Mouse (Mus musculus): ENCODE results near the gene Mroh3.

The Mroh3 gene

DNA sequence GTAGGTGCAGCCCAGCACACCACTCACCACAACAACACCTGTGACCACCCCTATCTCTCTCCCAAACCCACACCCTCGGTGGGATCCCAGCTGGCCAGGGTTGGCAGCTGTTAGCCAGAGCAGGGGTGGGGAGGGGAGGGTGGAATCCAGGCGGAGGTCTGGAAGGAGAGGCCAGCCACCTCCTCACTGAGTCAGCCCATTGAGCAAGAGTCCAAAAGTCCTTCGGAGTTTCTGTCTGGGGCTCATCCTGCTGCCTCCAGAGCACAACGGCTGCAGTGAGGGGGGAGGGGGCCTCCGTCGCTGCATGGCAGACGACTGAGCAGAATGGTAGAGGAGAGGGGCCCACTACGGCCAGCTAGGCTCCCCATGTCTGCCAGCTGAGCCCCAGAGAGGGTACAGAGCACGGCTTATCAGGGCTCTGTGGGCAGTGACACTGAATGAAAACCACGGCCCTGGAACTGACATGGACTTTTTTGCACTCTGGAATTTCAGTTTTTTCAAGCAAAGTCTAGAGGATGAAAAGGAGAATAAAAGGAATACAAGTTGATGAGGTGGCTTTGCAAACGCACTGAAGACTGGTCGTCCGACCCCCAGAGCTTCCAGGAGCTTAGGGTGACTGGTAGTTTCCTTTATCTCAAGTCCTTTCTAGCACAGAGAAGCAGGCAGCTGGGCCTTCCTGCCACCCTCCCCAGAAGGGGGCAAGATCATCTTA lies 15.9 kb upstream of the Mroh3 start:
- no peak for DNase-seq (ENCODE audit: low spot score in 2 of 2)

DNA sequence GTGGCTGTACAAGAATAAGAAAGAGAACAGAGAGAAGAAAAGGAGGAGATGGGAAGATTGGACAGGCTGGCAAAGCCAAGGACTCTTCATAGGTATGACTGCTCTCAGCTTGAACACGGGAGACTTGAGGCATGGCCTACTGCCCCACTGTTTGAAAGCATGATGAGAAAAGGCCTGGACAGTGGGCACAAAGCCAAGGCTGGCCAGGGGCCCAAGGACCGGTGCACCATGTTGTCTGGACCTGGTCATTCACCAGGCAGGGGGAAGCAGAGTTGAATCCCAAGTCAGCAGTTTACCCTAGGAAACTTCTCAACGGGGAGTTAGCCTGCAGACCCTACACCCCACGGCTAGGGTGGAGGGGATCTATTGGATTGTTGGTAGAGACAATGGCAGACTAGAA lies 15.2 kb upstream of the Mroh3 start:
- DNase-seq (ENCODE audit: low spot score in 2 of 2), result no peak

DNA sequence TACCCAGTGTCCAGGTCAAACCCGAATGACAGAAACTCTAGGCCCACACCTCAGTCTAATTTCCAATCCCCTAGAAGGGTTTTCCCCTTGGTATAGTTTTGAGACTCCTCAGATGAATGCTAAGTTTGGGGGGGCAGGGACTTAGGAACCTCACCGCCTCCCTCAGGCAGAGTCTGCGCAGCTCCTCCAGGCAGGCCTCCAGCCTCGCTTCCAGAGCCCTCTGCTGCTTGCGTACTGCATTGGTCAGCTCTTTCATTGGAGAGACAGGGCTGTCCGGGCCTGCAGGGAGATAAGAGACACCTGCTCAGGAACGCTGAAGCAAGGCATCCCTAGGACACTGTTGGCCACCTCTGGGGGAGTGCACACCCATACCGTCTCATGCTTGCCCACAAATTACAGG lies 14.0 kb upstream of the Mroh3 start:
- no peak for DNase-seq (ENCODE audit: low spot score in 2 of 2)

DNA sequence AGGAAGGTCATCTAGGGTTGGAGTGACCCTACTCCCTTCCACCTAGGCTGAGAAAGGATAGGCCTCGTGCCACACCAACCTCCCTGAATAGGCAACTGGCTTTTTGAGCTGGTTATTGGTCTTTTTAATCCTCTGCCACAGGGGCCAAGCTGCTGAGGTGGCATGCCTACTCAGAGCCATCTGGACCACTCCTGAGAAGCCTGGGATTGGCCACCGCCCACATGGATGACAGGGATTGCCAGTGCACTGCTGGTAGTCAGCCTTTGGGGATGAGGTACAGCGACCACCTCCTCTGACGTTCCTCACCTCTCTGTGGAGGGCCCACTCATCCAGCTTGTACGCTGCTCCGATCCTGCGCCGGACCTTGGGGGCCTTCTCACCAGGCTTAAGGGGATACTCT lies 13.2 kb upstream of the Mroh3 start:
- no peak for DNase-seq (ENCODE audit: low spot score in 2 of 2)

DNA sequence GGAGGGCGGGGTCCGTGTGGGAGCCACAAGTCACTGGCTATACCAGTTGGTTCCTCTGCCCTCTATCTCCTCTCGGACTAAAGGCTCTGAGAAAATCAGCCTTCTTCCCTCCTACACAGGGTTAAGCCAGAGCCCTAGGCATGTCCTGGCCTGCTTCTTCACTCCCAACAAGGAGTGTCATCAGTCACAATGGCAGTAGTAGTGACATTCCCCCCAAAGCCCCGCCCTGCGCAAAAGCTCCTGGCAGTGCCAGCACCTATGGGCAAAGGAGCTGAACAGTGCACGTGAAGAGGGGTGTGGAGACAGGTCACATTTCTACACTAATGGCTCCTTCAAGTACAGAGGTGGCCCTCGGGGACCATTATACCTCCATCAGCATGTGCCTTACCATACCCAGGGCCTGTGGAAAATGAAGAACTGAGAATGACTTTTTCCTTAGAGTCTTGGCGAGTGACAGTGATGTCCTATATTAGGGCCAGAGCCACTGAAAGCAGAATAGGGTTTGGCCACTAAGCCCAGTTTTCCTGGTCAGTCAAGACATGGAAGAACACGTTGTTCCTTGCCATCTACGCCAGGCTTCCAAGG lies 11.2 kb upstream of the Mroh3 start:
- no peak for DNase-seq (ENCODE audit: low spot score in 2 of 2)

DNA sequence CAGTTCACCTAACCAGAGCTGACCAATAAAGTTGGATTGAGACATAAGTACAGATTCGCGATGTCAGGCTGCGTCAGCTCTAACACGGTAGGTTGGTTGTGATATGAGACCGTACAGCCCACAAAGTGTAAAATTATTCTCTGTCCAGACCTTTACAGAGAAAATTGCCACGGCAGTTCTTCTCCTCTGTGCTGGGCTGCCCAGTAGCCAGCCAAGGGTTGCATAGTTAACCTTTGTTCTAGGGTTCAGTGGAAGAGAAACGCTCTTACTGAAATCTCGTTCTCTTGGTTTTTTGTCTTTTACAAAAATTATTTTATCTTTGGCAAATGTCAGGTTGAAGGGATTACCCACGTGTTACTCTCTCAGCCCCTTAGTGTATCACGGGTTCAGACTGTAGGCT lies 9.8 kb upstream of the Mroh3 start:
- DNase-seq (ENCODE audit: low spot score in 2 of 2), result no peak

DNA sequence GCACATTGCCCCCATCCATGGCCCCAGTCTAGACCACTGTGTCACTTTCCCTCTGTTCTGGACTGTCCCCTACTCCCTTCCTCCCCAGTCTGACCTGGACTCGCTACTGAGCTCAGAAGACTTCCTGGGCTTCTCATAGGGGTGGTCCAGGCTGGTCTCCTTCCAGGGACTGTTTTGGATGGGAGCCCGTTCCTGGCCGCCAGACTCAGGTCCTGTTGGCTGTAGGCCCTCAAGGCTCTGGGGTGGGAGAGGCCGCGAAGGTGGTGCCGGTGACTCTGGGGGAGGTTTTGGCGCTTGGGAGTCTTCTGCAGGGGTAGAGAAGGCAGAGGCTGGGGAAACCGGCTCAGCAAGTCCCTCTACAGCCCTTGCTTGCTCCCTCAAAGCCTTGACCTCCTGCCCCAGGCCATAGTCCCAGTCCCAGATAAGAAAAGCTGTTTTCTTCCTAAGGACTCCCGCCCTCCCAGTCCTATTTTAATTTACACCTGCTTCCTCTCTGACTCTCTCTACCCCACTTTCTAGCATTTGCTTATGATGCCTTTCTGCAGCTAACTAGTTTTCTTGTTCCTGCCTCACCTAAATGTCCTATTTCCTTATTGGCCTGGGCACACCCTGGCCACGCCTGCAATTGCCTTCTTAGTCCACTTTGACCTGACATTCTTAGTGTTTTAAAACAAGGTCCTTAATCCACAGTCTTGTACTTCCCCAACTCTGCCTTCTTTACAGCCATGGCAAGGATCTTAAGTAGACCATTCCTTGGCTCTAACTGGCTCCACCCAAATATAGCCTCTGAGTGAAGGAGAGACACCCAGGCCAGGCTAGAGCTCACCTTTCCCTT lies 7.6 kb upstream of the Mroh3 start:
- DNase-seq (ENCODE audit: low spot score in 2 of 2), result no peak

DNA sequence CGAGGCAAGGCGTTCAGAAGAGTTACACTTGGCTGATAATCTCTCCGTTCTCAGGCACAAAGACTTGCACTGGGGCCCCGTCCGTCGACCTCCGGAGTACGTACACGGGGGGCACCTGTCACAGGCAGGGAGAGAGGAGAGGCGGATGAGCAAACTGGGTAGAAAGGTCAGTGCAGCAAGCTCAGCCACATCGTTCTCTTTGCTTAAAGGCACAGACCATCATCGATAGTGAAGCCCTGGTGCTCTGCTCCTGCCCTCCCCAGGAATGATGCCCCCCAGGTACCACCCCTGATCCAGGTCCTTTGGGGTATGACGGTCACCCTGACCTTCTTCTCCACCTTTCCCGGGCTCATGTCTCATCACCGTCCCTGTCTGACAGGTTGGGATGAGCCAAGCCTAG lies 1.7 kb upstream of the Mroh3 start:
- no peak for DNase-seq (ENCODE audit: low spot score in 2 of 2)

DNA sequence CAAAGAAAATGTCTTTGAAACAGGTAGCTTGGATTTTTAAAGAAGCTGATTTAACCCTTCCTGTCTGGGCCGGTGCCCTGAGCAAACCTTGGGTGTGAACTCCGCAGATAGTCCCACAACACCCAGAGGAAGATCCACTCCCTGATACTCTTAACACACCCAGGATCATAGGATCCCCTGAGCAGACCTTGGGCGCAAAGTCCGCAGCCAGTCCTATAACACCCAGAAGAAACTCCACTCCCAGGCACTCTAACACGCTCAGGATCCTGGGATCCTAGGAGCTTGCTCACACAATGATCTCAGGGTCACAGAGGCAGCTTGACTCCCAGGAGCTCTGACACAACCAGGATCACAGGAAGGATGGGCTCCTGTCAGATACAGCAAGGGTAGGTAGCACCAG lies 22.6 kb downstream of the Mroh3 start:
- no peak for DNase-seq (ENCODE audit: low spot score in 2 of 2)

DNA sequence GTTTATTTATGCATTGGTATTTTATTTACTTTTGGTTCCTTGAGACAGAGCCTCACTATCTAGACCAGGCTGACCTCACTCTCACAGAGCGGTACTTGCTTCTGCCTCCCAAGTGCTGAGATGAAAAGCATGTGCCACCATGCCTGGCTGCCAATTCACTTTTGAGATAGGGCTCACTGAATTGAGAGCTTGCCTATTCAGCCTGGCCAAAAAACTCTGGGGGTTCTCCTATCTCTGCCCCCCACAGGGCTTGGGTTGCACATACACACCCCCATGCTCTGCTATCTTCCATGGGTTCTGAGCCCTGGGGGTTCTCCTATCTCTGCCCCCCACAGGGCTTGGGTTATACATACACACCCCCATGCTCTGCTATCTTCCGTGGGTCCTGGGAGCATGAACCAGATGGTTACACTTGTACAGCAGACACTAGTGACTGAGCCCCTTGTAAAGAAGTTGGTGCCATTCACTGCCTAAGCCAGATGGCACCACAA lies 33.1 kb downstream of the Mroh3 start:
- no peak for DNase-seq (ENCODE audit: low spot score in 2 of 2)

DNA sequence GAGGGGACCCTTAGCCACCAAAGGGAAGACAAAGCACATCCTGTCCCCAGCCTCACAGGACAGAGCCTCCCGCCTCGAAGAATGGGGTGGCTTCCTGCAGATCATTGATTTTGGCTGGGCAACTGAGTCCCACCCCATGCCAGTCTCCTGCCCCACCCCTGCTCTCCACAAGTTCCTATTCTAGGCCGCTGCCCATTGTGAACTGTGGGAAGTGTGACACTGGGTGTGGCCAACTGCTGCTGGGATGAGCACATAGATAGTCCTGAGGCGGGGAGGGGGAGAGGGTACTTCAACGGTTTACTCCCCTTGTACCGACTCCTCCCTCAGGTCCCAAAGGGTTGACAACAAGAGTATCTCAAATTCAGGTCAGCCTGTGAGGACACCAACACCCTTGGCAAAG lies 33.9 kb downstream of the Mroh3 start:
- DNase-seq (ENCODE audit: low spot score in 2 of 2), result no peak

DNA sequence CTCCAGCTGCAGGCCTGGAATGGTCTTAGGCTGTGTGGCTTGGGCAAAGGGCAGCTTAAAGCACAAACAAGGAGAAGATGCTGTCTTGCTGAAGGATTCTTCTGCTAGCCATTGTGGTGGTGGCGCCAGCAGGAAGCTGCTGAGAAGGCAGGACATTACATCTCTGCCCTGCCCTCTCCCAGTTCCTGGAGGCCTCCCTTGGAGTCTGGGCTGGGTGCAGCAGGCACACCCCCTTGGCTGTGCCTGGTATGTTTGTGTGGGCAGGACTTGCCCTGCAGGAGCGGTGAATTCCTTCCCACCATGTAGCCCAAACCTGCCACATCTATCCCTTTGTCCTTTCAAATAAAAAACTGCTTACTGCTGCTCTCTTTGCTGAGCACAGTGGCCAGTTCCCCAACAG lies 35.5 kb downstream of the Mroh3 start:
- DNase-seq (ENCODE audit: low spot score in 2 of 2), result no peak

DNA sequence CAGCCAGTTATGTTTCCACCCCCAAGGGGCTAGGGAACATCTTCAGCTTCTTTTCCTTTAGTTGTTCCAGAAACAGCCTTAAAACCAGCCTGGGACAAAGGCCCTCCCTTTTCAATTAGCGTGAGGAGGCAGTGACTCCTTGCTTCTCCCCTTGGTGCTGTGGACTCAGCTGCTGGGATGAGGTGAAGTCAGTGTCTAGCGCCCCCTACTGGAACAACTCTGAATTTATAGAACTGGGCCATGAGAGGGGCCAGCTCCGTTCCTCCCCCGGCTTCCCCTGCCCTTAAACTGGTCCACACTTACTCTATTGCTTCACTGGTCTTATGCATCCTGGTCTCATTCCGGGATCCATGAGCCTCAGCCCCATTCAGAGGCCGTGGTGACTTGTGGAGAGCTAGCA lies 37.4 kb downstream of the Mroh3 start:
- peak; percentile 49 to 68 for DNase-seq (ENCODE audit: low spot score in 2 of 2)

DNA sequence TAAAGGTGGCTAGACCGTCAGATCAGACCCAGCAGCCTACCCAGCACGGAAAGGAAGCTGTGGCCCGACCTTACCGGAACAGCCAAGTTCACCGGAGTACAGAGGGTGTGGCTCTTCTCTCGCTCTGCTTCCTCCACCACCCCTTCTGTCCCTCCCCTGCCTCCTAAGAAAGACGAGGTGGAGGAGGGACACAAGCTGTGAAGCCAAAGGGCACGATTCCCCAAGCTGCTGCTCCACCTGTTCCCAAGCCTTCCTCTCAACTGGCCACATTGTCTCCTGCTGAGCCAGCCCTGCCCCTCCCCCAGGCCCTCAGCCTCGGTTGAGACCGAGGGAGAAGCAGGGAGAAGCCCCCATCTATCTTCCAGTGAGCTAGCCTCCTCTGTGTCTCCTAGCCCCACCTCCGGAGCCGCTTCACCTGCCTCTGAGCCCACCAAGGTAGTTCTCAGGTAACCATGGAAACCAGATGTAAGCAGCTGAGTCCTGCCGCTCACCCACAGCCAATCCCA lies 38.5 kb downstream of the Mroh3 start:
- peak in 1 of 2 experiments; percentile 46 for DNase-seq (ENCODE audit: low spot score in 2 of 2)

DNA sequence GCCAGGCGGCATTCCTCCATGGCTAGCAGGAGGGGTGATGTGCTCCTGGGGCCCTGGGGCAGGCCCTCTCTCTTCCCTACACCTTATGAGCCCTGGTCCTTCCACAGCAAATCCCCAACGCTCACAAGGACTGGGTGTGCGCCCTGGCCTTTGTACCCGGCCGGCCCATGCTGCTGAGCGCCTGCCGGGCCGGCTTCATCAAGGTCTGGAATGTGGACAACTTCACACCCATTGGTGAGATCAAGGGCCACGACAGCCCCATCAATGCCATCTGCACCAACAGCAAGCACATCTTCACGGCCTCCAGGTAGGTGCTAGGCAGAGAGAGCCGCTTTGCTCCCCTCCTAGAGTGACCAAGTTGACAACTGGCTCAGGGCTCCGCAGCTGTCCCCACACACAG lies 39.9 kb downstream of the Mroh3 start:
- DNase-seq (ENCODE audit: low spot score in 2 of 2), result no peak

DNA sequence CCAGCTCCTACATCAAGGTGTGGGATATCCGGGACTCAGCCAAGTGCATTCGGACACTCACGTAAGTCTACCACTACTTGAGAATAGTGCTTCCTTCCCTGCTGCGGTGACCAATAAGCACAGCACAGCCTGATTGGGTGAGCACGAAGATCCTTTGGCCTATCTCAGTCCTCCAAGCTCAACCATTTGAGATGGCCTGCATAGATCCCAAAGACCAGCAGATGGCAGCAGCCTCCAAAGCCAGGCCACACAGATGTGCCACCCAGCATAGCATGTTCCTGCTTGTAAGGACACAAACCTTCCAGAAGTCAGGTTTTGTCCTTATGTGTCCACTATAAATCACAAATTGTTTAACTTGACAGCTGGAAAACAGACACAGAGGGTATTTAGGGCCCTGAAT lies 42.5 kb downstream of the Mroh3 start:
- DNase-seq (ENCODE audit: low spot score in 2 of 2), result peak in 1 of 2 experiments; percentile 72

DNA sequence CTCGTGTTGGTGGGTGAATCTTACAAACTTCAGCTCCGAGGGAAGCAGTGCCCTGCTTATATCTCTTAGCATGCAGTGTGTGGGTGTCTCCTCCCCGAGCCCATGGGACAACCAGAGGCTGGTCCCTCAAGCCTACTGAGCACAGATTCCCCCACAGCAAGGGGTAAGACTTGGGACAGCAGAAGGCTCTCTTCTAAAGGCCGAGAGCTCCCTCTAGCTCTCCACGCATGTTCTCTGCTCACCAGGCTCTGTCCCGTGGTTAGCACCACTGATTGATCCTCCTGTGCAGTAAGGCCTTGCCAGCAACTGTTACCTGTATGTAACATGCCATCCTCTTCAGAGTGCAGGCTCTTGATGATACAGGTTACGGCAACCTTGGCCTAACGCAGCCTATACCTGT lies 45.0 kb downstream of the Mroh3 start:
- DNase-seq (ENCODE audit: low spot score in 2 of 2), result no peak

DNA sequence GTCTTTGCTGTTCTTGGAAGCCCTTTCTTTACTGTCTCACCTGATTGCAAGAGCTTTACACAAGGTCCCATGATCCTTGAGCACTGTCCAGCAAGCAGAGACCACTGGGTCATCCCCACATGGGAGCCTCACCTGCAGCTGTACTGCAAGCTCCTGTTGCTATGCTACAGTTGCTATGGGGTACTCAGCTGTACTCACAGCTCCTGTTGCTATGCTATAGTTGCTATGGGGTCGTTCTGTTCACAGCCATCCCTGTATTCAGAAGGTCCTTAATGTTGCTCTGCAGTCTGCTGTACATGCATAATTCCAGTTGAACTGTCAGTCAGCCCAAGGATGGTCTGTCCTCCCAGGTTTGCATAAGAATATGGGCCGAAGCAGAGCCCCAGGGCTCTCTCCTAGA lies 47.2 kb downstream of the Mroh3 start:
- no peak for DNase-seq (ENCODE audit: low spot score in 2 of 2)

DNA sequence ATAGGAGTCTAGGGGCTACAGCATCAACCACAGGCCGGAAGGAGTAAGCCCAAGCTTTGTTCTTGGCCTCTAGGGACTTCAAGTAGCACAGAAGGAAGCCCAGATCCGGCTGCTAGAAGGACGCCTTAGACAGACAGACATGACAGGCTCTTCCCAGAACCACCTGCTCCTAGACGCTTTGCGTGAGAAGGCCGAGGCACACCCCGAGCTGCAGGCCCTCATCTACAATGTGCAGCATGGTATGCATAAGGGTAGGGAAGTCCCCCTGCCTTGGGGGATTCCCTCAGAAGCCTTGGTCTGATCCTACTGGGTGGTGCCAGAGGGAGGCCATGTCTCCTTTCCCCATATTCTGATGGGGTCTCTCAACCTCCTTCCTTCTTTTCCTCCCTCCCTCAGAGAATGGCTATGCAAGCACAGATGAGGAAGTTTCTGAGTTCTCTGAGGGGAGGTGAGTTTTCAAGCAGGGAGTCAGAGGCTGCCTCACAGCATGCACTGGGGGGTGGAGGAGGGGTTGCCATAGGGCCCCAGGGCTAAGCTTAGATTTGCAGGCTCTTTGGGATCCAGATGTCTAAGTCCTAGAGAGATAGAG lies 51.2 kb downstream of the Mroh3 start:
- DNase-seq (ENCODE audit: low spot score in 2 of 2), result no peak

DNA sequence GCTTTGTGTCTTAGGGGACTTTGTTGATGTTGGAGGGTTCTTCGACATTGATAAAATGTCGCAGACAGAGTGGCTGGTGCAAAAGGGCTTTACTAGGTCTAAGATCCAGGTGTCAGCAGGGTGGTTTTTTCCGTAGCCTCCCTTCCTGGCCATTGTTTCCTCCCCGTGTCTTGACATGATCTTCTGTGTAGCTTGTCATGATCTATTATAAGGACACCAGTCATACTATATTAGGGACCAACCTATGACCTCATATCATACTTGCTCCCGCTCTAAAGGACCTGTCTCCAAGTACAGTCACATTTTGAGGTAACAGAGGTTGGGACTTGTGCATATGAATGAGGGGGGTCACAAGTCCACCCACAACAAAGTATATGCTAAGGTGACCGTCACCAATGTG lies 51.7 kb downstream of the Mroh3 start:
- no peak for DNase-seq (ENCODE audit: low spot score in 2 of 2)

DNA sequence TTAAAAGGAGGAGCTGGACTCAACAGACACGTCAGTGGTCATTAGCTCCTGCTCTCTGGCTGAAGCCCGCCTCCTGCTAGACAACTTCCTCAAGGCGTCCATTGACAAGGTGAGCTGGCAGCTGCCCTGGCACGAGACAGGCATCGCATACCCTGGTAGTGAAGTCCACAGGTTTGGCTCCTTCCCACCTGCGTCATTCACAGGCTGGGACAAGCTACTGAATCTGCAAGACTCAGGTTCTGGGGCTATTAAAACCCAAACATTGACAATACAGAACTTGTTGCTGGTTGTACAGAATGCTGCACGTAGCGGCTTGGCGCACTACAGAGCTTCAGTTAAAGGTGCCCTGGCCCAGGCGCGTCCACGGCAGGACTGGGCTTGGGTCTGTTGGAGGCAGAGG lies 52.3 kb downstream of the Mroh3 start:
- no peak for DNase-seq (ENCODE audit: low spot score in 2 of 2)

DNA sequence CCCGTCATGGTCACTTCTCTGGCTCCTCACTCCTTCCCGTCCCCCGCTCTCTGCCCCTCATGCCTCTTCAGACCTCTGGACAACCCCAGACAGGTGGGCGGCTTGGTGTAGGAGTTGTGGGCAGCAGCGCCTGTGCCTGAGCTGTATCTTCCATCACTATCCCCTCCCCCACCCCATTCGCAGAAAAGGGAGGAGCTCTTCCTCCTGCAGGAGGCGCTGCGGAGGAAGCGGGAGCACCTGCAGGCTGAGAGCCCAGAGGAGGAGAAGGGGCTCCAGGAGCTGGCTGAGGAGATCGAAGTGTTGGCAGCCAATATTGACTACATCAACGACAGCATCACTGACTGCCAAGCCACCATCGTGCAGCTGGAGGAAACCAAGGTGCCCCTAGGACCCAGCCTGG lies 52.8 kb downstream of the Mroh3 start:
- no peak for DNase-seq (ENCODE audit: low spot score in 2 of 2)

Measured in spleen, postnatal 10 days (tissue).